Mouse (Mus musculus): ENCODE results near the gene Gm15155. TPM values are rescaled to one million over a fixed set of nuclear protein-coding genes. Genes with fewer than 3 reads are reported as not detected.

Gm15155 gene
- polyA plus RNA-seq (2017; shearing (Covaris generic)) = not detected

DNA sequence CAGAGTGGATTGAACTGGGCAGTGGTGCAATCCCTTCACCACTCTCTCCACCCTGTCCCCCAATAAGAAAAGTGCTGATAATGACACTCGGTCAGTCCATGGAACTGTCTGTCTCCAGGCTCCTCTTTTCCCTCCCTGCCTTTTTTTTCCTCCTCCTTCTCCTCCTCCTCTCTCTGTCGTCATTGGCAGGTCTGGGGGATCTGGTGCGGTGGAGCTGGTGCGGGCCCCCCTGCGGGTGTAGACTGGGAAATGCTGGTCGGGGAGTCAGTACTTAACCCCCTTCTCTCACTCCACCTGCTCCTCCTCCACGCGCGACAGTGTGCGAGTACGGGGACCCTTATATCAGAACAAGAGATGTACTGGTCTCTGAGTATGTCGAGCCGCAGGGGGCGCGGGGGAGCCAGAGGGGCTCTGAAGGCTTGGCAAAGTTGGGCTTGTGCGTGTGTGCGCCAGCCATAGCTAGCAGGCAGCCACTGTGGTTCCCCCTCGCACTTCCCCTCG lies at the start of gene Gm15155:
TSS of gene Gm15155 (plus strand) at position 401 of the 501 bp plus-strand sequence.

DNA sequence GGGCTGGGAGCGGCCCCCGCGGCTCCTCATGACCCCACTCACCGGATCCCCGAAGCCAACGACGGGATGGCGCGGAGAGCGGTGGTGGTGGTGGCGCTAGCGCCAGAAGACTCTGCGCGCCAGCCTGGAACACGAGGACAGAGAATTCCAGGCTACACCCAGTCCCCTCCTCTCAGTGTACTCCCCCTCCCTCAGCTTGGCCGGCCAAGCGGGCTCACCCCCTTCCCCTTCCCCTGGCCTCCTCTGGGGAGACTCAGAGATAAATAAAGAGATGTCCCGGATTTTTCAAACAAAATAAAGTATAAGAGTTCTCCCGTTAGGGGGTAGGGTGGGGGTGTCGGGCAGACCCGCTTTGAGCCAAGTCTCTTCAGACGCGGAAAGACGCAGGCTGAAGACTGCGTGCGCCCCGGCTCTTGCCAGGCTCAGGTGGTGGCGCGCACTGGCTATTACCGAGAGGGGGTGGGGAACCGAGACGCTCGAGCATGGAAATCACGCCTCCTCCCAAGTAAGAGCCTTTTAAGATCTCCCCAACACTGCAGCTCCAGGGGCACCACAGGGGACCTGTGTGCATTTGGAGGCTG lies 750 bp upstream of the Gm15155 start, which contains the start of gene Ptchd1:
TSS of gene Ptchd1 (minus strand) at position 114 of the 581 bp plus-strand sequence.

Other genes with a start within 250 kb of the Gm15155 start
- gene Ptchd1, start 927 bp upstream of the Gm15155 start, polyA plus RNA-seq (2017; shearing (Covaris generic)) = not detected